Mouse (Mus musculus) spleen, adult 2 months (tissue): ENCODE data around the gene Sobp. TPM values are rescaled to one million over a fixed set of nuclear protein-coding genes. Genes with fewer than 3 reads are reported as not detected.

Experiments used
- DNase-seq, 2 experiments: peaks; one replicate each; pipeline versions ENCODE4 v3.0.0 to v3.0.0-alpha.2; 2012 to 2021; ENCODE audit warnings: low spot score in 2 of 2, low read depth in 1 of 2
- H3K27ac ChIP-seq: fragments of 200-500 bp; 2 replicates; pipeline ENCODE4 v1.5.1; 2012; ENCODE audit warnings: low read length, inconsistent platforms; ENCODE audit not compliant: insufficient read depth
- H3K27me3 ChIP-seq: fragments of 200-500 bp; 2 replicates; pipeline ENCODE4 v1.6.1; 2012; ENCODE audit warnings: mild to moderate bottlenecking, moderate library complexity, low read length, inconsistent platforms; ENCODE audit not compliant: control insufficient read depth, insufficient read depth
- H3K36me3 ChIP-seq: fragments of 200-500 bp; 2 replicates; pipeline ENCODE4 v1.6.1; 2012; ENCODE audit warnings: mild to moderate bottlenecking, low read length, inconsistent platforms; ENCODE audit not compliant: control insufficient read depth, insufficient read depth
- H3K4me1 ChIP-seq: fragments of 200-500 bp; 2 replicates; pipeline ENCODE4 v1.6.1; 2011; ENCODE audit warnings: inconsistent platforms; ENCODE audit not compliant: control insufficient read depth, insufficient read depth, insufficient read length
- H3K4me3 ChIP-seq: fragments of 200-500 bp; 2 replicates; pipeline ENCODE4 v1.5.1; 2011; ENCODE audit warnings: mild to moderate bottlenecking, inconsistent platforms; ENCODE audit not compliant: insufficient read depth, insufficient read length; ENCODE audit errors: extremely low read depth
- CTCF ChIP-seq: fragments of 200-500 bp; IDR thresholded peaks from 2 replicates; pipeline ENCODE4 v1.5.1; 2011; ENCODE audit warnings: mild to moderate bottlenecking, inconsistent platforms; ENCODE audit not compliant: insufficient read depth, insufficient read length, insufficient replicate concordance; ENCODE audit errors: extremely low read depth
- POLR2A ChIP-seq: fragments of 200-500 bp; IDR thresholded peaks from 2 replicates; pipeline ENCODE4 v1.6.1; 2011; ENCODE audit warnings: low read depth, low read length, inconsistent platforms
- WGBS: fragments of 180-500 bp; shearing (Covaris S2); methylation state at CpG from one replicate; pipeline ENCODE4 v1.1.7; 2018; 5-methylcytosine and 5-hydroxymethylcytosine counted together
- polyA plus RNA-seq: library from polyadenylated mRNA; depleted of rRNA; stranded (reverse); fragments of >200 nt; gene quantifications from 2 replicates; pipeline ENCODE4 v1.2.3, GENCODE M21; 2012

Sobp gene
- polyA plus RNA-seq, 1 experiment = 0.02 TPM

GRCm38 (mm10) chr10:43023454-43024194, 150.7 kb downstream of the Sobp start:
- no peak overlapping the region for H3K4me3 ChIP-seq
- H3K36me3 ChIP-seq = no peaks in the 10 kb centered on the region
- H3K27me3 ChIP-seq = peaks cover 17% of the 10 kb centered on the region
- 85% methylated on average over 10 of the region's 10 CpGs for WGBS
- H3K27ac ChIP-seq = no peak overlapping the region
- no peak for DNase-seq
- peaks cover 9% of the 10 kb centered on the region; the same call in 1 of the 2 replicates for H3K4me1 ChIP-seq
- TF ChIP-seq CTCF (no peak), POLR2A (no peak)

DNA sequence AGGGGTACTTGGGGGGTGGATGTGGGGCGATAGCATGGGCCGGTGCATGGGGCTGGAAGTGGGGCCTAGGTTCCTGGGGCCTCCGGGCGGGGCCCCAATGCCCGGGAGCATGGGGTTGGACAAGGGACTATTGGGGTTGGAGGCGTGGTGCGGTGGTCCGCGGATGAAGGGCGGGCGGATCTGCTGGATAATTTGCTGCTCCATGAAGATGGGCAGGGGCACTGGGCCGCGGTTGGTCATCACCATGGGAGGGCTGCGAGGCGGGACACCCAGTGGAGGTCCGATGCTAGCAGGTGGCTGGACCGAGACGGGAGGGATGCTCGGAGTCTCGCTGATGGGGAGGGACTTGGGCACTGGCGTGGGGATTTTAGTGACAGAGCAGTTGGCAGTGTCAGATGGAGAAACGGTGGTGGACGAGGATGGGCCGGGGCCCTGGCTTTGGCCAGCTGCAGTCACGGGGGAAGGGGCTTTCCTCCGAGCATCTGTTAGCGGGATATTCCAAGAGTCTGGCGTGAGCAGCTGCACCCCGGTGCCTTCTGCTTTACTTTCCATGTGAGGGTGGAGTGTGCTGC, 152.1 kb downstream of the Sobp start:
- Histone ChIP-seq H3K27ac (no peak overlapping the region), H3K27me3 (peaks cover 17% of the 10 kb centered on the region), H3K4me3 (no peak overlapping the region), H3K4me1 (peaks cover 9% of the 10 kb centered on the region; the same call in 1 of the 2 replicates), H3K36me3 (no peaks in the 10 kb centered on the region)
- DNase-seq = no peak
- WGBS = 17% methylated on average over 29 of the region's 29 CpGs
- TF ChIP-seq POLR2A = no peak
- no peak for TF ChIP-seq CTCF

- no peak for DNase-seq
- Histone ChIP-seq H3K4me3 (peak overlapping the region; percentile 2; the same call in 1 of the 2 replicates), H3K4me1 (peaks cover 9% of the 10 kb centered on the region; the same call in 1 of the 2 replicates), H3K36me3 (no peaks in the 10 kb centered on the region), H3K27me3 (peaks cover 18% of the 10 kb centered on the region), H3K27ac (no peak overlapping the region)
- 3% methylated on average over 69 of the region's 69 CpGs for WGBS
- TF ChIP-seq CTCF = no peak
- TF ChIP-seq POLR2A = no peak
Observed at GRCm38 (mm10) chr10:43021512-43022116, 152.7 kb downstream of the Sobp start.

GRCm38 (mm10) chr10:43021017-43021416, 153.3 kb downstream of the Sobp start:
- TF ChIP-seq POLR2A (no peak), CTCF (no peak)
- no peak overlapping the region for H3K4me3 ChIP-seq
- H3K27me3 ChIP-seq = peaks cover 18% of the 10 kb centered on the region
- H3K36me3 ChIP-seq = no peaks in the 10 kb centered on the region
- peaks cover 9% of the 10 kb centered on the region; the same call in 1 of the 2 replicates for H3K4me1 ChIP-seq
- H3K27ac ChIP-seq = no peak overlapping the region
- no peak for DNase-seq
- WGBS = 5% methylated on average over 35 of the region's 35 CpGs

DNA sequence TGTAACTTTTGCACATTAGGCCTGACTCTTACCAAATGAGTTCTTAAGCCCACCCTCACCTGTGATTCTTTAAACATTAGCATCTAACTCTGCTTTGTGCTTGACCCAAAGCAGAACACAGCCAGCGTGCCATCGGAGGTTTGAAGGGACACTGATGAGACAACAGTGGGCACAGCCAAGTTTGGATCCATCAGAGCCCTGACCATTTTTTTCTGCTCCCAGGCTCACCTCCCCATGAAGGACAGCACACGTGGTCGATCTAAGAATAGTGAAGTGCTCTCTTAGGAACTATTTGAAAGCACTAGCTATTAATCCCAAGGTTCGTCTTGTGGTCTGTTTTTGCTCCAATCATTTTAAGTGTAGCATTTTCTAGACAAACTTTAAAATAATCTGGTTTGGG, 159.5 kb downstream of the Sobp start:
- TF ChIP-seq CTCF (no peak), POLR2A (no peak)
- Histone ChIP-seq H3K4me3 (no peak overlapping the region), H3K27ac (no peak overlapping the region), H3K36me3 (no peaks in the 10 kb centered on the region), H3K27me3 (peaks cover 3% of the 10 kb centered on the region; the same call in 1 of the 2 replicates), H3K4me1 (no peaks in the 10 kb centered on the region)
- DNase-seq = no peak
- WGBS = 86% methylated on average over 5 of the region's 5 CpGs

- Histone ChIP-seq H3K27me3 (peaks cover 1% of the 10 kb centered on the region; the same call in 1 of the 2 replicates), H3K27ac (no peak overlapping the region), H3K4me3 (no peak overlapping the region), H3K4me1 (no peaks in the 10 kb centered on the region), H3K36me3 (no peaks in the 10 kb centered on the region)
- WGBS = 88% methylated on average over 4 of the region's 4 CpGs
- TF ChIP-seq CTCF = no peak
- no peak for TF ChIP-seq POLR2A
- DNase-seq = no peak
Observed at GRCm38 (mm10) chr10:43014358-43014757, 160.0 kb downstream of the Sobp start.
